Mouse (Mus musculus) CH12.LX (cell line): Measurements from ENCODE around the gene Smndc1. TPM values are rescaled to one million over a fixed set of nuclear protein-coding genes. Genes with fewer than 3 reads are reported as not detected.

ENCODE experiments used
- DNase-seq: peaks from one replicate; pipeline ENCODE4 v3.0.0-alpha.2; 2013; ENCODE audit errors: extremely low read depth
- H3K27ac ChIP-seq: 2 replicates; pipeline ENCODE4 v1.5.1; 2012; ENCODE audit warnings: low read depth, mild to moderate bottlenecking, control low read depth, moderate library complexity; ENCODE audit not compliant: insufficient read depth
- H3K27me3 ChIP-seq: replicated peaks from 2 replicates; pipeline ENCODE3; 2012; ENCODE audit warnings: inconsistent platforms
- H3K36me3 ChIP-seq, 2 experiments: replicated peaks in 1 of 2; 2 replicates each; pipeline versions ENCODE3 to v1.6.1; 2012; ENCODE audit warnings: inconsistent platforms in 1 of 2, low read length in 1 of 2, mild to moderate bottlenecking in 1 of 2, mixed read lengths in 1 of 2, moderate library complexity in 1 of 2; ENCODE audit not compliant: control insufficient read depth in 1 of 2, insufficient read depth in 1 of 2
- H3K4me1 ChIP-seq, 2 experiments: 2 replicates each; pipeline ENCODE4 v1.6.1; 2012; ENCODE audit warnings: inconsistent platforms in 1 of 2, moderate library complexity in 1 of 2; ENCODE audit not compliant: insufficient read depth in 2 of 2, control insufficient read depth in 1 of 2
- H3K4me2 ChIP-seq: 2 replicates; pipeline ENCODE4 v1.6.1; 2012; ENCODE audit warnings: low read depth, mild to moderate bottlenecking, control low read depth; ENCODE audit not compliant: poor library complexity, insufficient read depth, severe bottlenecking
- H3K4me3 ChIP-seq, 3 experiments: fragments of 150-350 bp in 1 of 3; sonication (generic) in 1 of 3; replicated peaks in 1 of 3; 2 replicates each; pipeline versions ENCODE3 to v1.5.1; 2011 to 2012; ENCODE audit warnings: low read depth in 2 of 3, low read length in 2 of 3, mild to moderate bottlenecking in 2 of 3, moderate library complexity in 2 of 3, control low read depth in 1 of 3, improper control_type of control experiment in 1 of 3, inconsistent platforms in 1 of 3, mixed read lengths in 1 of 3; ENCODE audit not compliant: poor library complexity in 1 of 3
- H3K79me2 ChIP-seq: replicated peaks from 2 replicates; pipeline ENCODE4 v1.6.1; 2012; ENCODE audit warnings: mild to moderate bottlenecking, moderate library complexity; ENCODE audit not compliant: control insufficient read depth, poor library complexity, insufficient read depth, severe bottlenecking; ENCODE audit errors: extremely low read depth
- H3K9ac ChIP-seq: 2 replicates; pipeline ENCODE4 v1.6.1; 2012; ENCODE audit warnings: low read depth, mild to moderate bottlenecking, control low read depth, moderate library complexity; ENCODE audit not compliant: insufficient read depth
- H3K9me3 ChIP-seq: replicated peaks from 2 replicates; pipeline ENCODE3; 2012; ENCODE audit warnings: low read length, inconsistent platforms, mixed read lengths
- BHLHE40 ChIP-seq: IDR thresholded peaks from 2 replicates; pipeline ENCODE4 v1.6.1; 2011; ENCODE audit warnings: mild to moderate bottlenecking, low read depth, low read length, improper control_type of control experiment
- CHD2 ChIP-seq: IDR thresholded peaks from 2 replicates; pipeline ENCODE4 v1.6.1; 2011; ENCODE audit warnings: low read length, improper control_type of control experiment
- CTCF ChIP-seq, 2 experiments: IDR thresholded peaks in 1 of 2; conservative IDR thresholded peaks in 1 of 2; 2 replicates each; pipeline ENCODE4 v1.5.1; 2011 to 2012; ENCODE audit warnings: low read depth in 2 of 2, low read length in 2 of 2, improper control_type of control experiment in 1 of 2, inconsistent platforms in 1 of 2, mild to moderate bottlenecking in 1 of 2, moderate library complexity in 1 of 2
- E2F4 ChIP-seq: IDR thresholded peaks from 2 replicates; pipeline ENCODE4 v1.6.1; 2011; ENCODE audit warnings: low read depth, low read length, improper control_type of control experiment; ENCODE audit not compliant: insufficient replicate concordance
- ELF1 ChIP-seq: IDR thresholded peaks from 2 replicates; pipeline ENCODE4 v1.6.1; 2014; ENCODE audit warnings: low read depth, mild to moderate bottlenecking, inconsistent platforms, low read length, improper control_type of control experiment
- EP300 ChIP-seq: IDR thresholded peaks from 2 replicates; pipeline ENCODE4 v1.6.1; 2011; ENCODE audit warnings: low read length, improper control_type of control experiment
- ETS1 ChIP-seq: conservative IDR thresholded peaks from 2 replicates; pipeline ENCODE4 v1.6.1; 2012; ENCODE audit warnings: low read depth, mild to moderate bottlenecking, inconsistent platforms, low read length, improper control_type of control experiment, moderate library complexity
- GABPA ChIP-seq: IDR thresholded peaks from 2 replicates; pipeline ENCODE4 v1.6.1; 2012; ENCODE audit warnings: low read depth, low read length, improper control_type of control experiment, inconsistent platforms; ENCODE audit not compliant: insufficient replicate concordance
- HCFC1 ChIP-seq: IDR thresholded peaks from 2 replicates; pipeline ENCODE4 v1.6.1; 2012; ENCODE audit warnings: low read depth, mild to moderate bottlenecking, inconsistent platforms, low read length, improper control_type of control experiment
- IRF4 ChIP-seq: IDR thresholded peaks from 2 replicates; pipeline ENCODE4 v1.6.1; 2014; ENCODE audit warnings: low read depth, mild to moderate bottlenecking, inconsistent platforms, low read length, improper control_type of control experiment
- JUN ChIP-seq: IDR thresholded peaks from 2 replicates; pipeline ENCODE4 v1.6.1; 2011; ENCODE audit warnings: low read depth, mild to moderate bottlenecking, low read length, improper control_type of control experiment, moderate library complexity; ENCODE audit not compliant: insufficient read depth
- JUND ChIP-seq: conservative IDR thresholded peaks from 2 replicates; pipeline ENCODE4 v1.6.1; 2011; ENCODE audit warnings: low read depth, low read length, improper control_type of control experiment
- KAT2A ChIP-seq: IDR thresholded peaks from 2 replicates; pipeline ENCODE4 v1.6.1; 2012; ENCODE audit warnings: low read length, improper control_type of control experiment, inconsistent platforms; ENCODE audit not compliant: insufficient replicate concordance
- MAFK ChIP-seq: IDR thresholded peaks from 2 replicates; pipeline ENCODE4 v1.6.1; 2011; ENCODE audit warnings: low read length, improper control_type of control experiment; ENCODE audit not compliant: insufficient replicate concordance
- MAX ChIP-seq: IDR thresholded peaks from 2 replicates; pipeline ENCODE4 v1.6.1; 2011; ENCODE audit warnings: low read length, improper control_type of control experiment
- MAZ ChIP-seq: IDR thresholded peaks from 2 replicates; pipeline ENCODE4 v1.6.1; 2012; ENCODE audit warnings: low read depth, mild to moderate bottlenecking, inconsistent platforms, low read length, improper control_type of control experiment, moderate library complexity
- MEF2A ChIP-seq: IDR thresholded peaks from 2 replicates; pipeline ENCODE4 v1.6.1; 2014; ENCODE audit warnings: low read depth, mild to moderate bottlenecking, inconsistent platforms, low read length, improper control_type of control experiment, borderline replicate concordance
- MXI1 ChIP-seq: IDR thresholded peaks from 2 replicates; pipeline ENCODE4 v1.6.1; 2011; ENCODE audit warnings: mild to moderate bottlenecking, low read depth, low read length, improper control_type of control experiment
- MYC ChIP-seq: IDR thresholded peaks from 2 replicates; pipeline ENCODE4 v1.6.1; 2011; ENCODE audit warnings: low read depth, mild to moderate bottlenecking, improper control_type of control experiment, low read length
- NELFE ChIP-seq: IDR thresholded peaks from 2 replicates; pipeline ENCODE4 v1.6.1; 2011; ENCODE audit warnings: low read depth, low read length, improper control_type of control experiment
- NRF1 ChIP-seq: IDR thresholded peaks from 2 replicates; pipeline ENCODE4 v1.6.1; 2014; ENCODE audit warnings: low read depth, mild to moderate bottlenecking, inconsistent platforms, low read length, improper control_type of control experiment, moderate library complexity
- POLR2A ChIP-seq: IDR thresholded peaks from 2 replicates; pipeline ENCODE4 v1.6.1; 2011; ENCODE audit warnings: low read depth, mild to moderate bottlenecking, improper control_type of control experiment, low read length
- POLR2AphosphoS2 ChIP-seq: IDR thresholded peaks from 2 replicates; pipeline ENCODE4 v1.6.1; 2011; ENCODE audit warnings: low read depth, low read length, improper control_type of control experiment
- RAD21 ChIP-seq: IDR thresholded peaks from 2 replicates; pipeline ENCODE4 v1.6.1; 2011; ENCODE audit warnings: low read depth, mild to moderate bottlenecking, low read length, improper control_type of control experiment, moderate library complexity
- SMC3 ChIP-seq: IDR thresholded peaks from 2 replicates; pipeline ENCODE4 v1.6.1; 2011; ENCODE audit warnings: low read depth, low read length, improper control_type of control experiment
- TBP ChIP-seq: conservative IDR thresholded peaks from 2 replicates; pipeline ENCODE4 v1.6.1; 2011; ENCODE audit warnings: low read depth, low read length, improper control_type of control experiment
- TCF12 ChIP-seq: IDR thresholded peaks from 2 replicates; pipeline ENCODE4 v1.6.1; 2014; ENCODE audit warnings: low read depth, mild to moderate bottlenecking, inconsistent platforms, low read length, improper control_type of control experiment
- USF1 ChIP-seq: IDR thresholded peaks from 2 replicates; pipeline ENCODE4 v1.6.1; 2014; ENCODE audit warnings: low read depth, mild to moderate bottlenecking, inconsistent platforms, low read length, improper control_type of control experiment
- ZC3H11A ChIP-seq: IDR thresholded peaks from 2 replicates; pipeline ENCODE4 v1.6.1; 2012; ENCODE audit warnings: low read depth, mild to moderate bottlenecking, inconsistent platforms, low read length, improper control_type of control experiment
- ZKSCAN1 ChIP-seq: IDR thresholded peaks from 2 replicates; pipeline ENCODE4 v1.6.1; 2012; ENCODE audit warnings: low read depth, inconsistent platforms, low read length, improper control_type of control experiment, borderline replicate concordance
- ZNF384 ChIP-seq: IDR thresholded peaks from 2 replicates; pipeline ENCODE4 v1.6.1; 2012; ENCODE audit warnings: low read depth, low read length, improper control_type of control experiment, inconsistent platforms
- dilution Hi-C: fragments of 300-500 bp; cut with MboI; formaldehyde crosslinking; loops from 2 replicates; pipeline ENCODE4 v1.14.3; 2020; ENCODE audit warnings: low sequenced_read_pairs; ENCODE audit not compliant: extremely low pct_unique_long_range_greater_than_20kb, extremely low pct_ligation_motif_present
- in situ Hi-C: fragments of 300-500 bp; cut with MboI; formaldehyde crosslinking; loops from 3 replicates; pipeline ENCODE4 v1.14.3; 2019; ENCODE audit warnings: low sequenced_read_pairs, low pct_ligation_motif_present, low pct_unique_long_range_greater_than_20kb, mixed read lengths
- polyA plus RNA-seq: library from polyadenylated mRNA; unstranded; fragments of >175 nt; gene quantifications from 2 replicates; pipeline ENCODE4 v1.2.1, GENCODE M21; 2012; ENCODE audit warnings: low read depth; ENCODE audit not compliant: insufficient read length
- total RNA-seq, 2 experiments: library from RNA; depleted of rRNA; stranded (reverse); fragments of 300-350 nt in 1 of 2; fragments of >200 nt in 1 of 2; gene quantifications; 2 replicates each; pipeline ENCODE4 v1.2.3; 2012 to 2014

Gene Smndc1
- total and polyA plus RNA-seq, 3 experiments = 20.5 to 96.6 (median 41.3) TPM

DNA sequence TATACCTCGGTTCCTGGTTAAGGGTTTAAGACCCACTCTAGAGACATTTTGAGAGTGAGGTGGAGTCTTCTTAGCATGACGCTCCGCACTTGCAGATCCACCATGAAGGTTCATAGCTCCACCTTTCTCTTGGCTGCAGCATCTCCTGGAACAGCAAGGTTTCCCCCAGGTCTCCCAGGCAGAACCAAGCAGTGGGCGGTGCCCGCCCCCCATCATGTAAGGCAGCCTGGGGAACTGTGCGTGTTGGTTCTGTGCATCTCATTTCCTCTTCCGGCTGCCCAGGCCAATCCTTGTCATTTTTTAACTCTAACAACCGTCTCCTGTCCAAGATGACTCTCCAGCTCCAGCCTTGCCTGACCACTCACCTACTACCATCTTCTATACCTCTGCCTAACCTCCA is 35.4 kb upstream of the Smndc1 start:
- in situ Hi-C loops (loop anchor here (10.0 kb wide), 1 partner anchor 109 kb away; no protein-coding TSS in a partner anchor), dilution Hi-C loops (no loop called here)
- peak; percentile 53; the same call in 1 of the 2 replicates for TF ChIP-seq ELF1
- no peak for TF ChIP-seq IRF4
- no peak for TF ChIP-seq MAFK
- no peak for TF ChIP-seq USF1
- TF ChIP-seq RAD21 = no peak
- TF ChIP-seq TBP = no peak

DNA sequence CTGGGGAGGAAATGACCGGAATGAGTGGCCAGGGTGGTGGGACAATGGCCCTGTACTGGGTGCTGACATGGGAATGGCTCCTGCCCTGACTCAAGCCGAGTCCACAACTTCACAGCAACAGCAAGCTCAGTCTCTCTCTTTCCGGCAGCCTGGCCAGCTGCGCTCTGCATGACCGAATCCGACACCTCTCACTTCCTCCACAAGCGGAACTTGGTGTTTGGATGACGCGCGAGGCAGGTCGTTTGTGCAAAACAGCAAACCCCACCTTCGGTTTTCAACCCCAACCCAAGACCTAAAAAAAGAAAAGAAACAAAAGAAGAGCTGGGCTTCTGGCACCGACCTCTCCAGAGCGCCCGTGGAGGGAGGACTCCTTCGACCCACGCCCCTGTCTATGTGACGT is 34.3 kb upstream of the Smndc1 start:
- Histone ChIP-seq H3K27ac (peak overlapping the region; percentile 100), H3K79me2 (no peaks in the 10 kb centered on the region), H3K4me2 (peak overlapping the region; percentile 80), H3K9ac (peak overlapping the region; percentile 94), H3K4me3 (peak overlapping the region; percentile 33 to 65 (median 48)), H3K27me3 (no peaks in the 10 kb centered on the region), H3K36me3 (peaks cover 0 to 11% of the 10 kb centered on the region in 2 experiments), H3K4me1 (peaks cover 35 to 71% of the 10 kb centered on the region in 2 experiments), H3K9me3 (no peaks in the 10 kb centered on the region)
- in situ Hi-C loops = loop anchor here (10.0 kb wide), 1 partner anchor 110 kb away; no protein-coding TSS in a partner anchor
- DNase-seq = peak; percentile 98
- dilution Hi-C loops = no loop called here
- TF ChIP-seq KAT2A (no peak), NELFE (peak; percentile 58; the same call in 1 of the 2 replicates), ETS1 (peak; percentile 98), NRF1 (no peak), BHLHE40 (peak; percentile 96), ZC3H11A (no peak), MAX (no peak; the same call in 1 of the 2 replicates), ELF1 (peak; percentile 74), E2F4 (no peak; the same call in 1 of the 2 replicates), ZKSCAN1 (no peak), TBP (peak; percentile 81), RAD21 (no peak; the same call in 1 of the 2 replicates), CHD2 (peak; percentile 86), EP300 (peak; percentile 97), MEF2A (peak; percentile 98), IRF4 (peak; percentile 96), TCF12 (peak; percentile 99), SMC3 (peak; percentile 17; the same call in 1 of the 2 replicates), USF1 (no peak), MAZ (peak; percentile 72), POLR2A (peak; percentile 72), GABPA (no peak), MXI1 (no peak), JUND (peak; percentile 52), ZNF384 (peak; percentile 50; the same call in 1 of the 2 replicates), MAFK (peak; percentile 88), HCFC1 (peak; percentile 56; the same call in 1 of the 2 replicates), POLR2AphosphoS2 (no peak), JUN (peak; percentile 61), MYC (peak; percentile 36; the same call in 1 of the 2 replicates), CTCF (conservative IDR thresholded peaks at IDR 0.05 in 1 of 2, IDR thresholded peaks at IDR 0.05 in 1 of 2; ENCODE audit: low read depth in 2 of 2, low read length in 2 of 2) (no peak)

More for the DNA sequence above, 35.4 kb upstream of the Smndc1 start:
- Histone ChIP-seq H3K9me3 (no peaks in the 10 kb centered on the region), H3K79me2 (no peaks in the 10 kb centered on the region), H3K4me3 (no peak overlapping the region), H3K27ac (peak overlapping the region; percentile 99), H3K36me3 (peaks cover 0 to 11% of the 10 kb centered on the region in 2 experiments), H3K27me3 (no peaks in the 10 kb centered on the region), H3K9ac (peak overlapping the region; percentile 72; the same call in 1 of the 2 replicates), H3K4me2 (peak overlapping the region; percentile 40; the same call in 1 of the 2 replicates), H3K4me1 (peaks cover 31 to 79% of the 10 kb centered on the region in 2 experiments)
- DNase-seq = no peak
